Mouse (Mus musculus) cerebellum, adult 11-12 months (tissue): ENCODE data around the gene Alpk1.
A peak's percentile ranks its signal among the peaks of the same experiment; 100 is the strongest.
"Not testable (repeated sequence)": the region's sequence is repeated elsewhere in the genome, so short reads cannot be mapped to it uniquely, and the experiment has no call there.

Experiments
- DNase-seq: peaks from one replicate; pipeline ENCODE4 v3.0.0; 2022

Alpk1 gene

DNA sequence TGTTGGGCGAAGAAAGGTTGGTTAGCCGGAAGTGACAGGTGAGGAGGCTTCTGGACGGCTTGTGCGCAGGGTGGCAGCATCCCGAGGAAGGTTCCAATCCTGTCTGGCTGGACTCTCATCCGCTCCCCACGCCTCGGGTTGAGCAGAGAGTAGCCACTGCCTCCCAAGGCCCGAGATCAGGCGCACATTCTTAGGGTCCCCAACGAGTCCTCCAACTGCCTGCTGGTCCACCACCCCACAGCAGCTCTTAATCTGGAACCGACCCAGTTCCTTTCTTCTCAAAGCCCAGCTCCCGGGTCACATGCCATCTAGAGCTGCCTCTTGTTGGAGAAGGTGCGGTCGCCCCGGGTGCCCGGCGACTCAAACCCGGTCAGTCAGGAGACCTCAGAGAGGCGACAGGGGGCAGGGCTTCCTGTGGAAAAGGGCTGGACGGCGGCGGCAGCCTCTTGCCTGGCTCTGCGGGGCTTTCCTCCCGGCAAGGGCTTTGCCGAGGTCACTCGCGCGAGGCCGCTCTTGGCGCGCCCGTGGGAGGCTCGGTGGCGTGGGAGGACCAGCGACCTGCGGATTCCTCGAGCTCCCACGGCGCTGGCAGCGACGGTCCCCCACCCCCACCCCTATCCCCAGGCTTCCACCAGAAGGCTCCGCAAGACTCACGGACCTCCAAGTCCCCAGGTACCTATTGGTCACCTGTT, 9.3 kb upstream of the Alpk1 start, which contains the start of gene Tifa:
Gene Tifa (plus strand): TSS at position 306 of the 692 bp plus-strand sequence.
- DNase-seq: peak; percentile 51

- DNase-seq: no peak
Observed at GRCm38 (mm10) chr3:127788919-127789318, 8.6 kb upstream of the Alpk1 start.

DNA sequence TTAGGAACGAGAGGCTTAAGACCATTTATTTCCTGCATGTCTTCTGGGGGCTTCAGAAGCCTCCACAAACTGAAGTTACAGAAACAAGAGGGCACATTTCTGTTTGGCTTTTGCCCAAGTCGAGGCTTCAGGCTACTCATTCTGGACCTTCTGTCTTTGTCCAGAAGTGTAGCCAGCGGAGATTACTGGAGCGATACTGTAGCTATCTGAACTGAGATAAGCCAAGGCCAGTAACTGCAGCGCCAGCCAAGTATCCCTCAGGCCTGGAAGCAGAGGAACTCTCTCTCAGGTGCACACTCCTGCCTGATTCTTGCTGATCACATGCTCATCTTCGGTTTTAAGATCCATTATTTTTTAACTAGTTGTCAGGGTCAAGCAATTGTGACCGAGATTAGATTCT, 7.7 kb upstream of the Alpk1 start:
- DNase-seq: no peak

DNA sequence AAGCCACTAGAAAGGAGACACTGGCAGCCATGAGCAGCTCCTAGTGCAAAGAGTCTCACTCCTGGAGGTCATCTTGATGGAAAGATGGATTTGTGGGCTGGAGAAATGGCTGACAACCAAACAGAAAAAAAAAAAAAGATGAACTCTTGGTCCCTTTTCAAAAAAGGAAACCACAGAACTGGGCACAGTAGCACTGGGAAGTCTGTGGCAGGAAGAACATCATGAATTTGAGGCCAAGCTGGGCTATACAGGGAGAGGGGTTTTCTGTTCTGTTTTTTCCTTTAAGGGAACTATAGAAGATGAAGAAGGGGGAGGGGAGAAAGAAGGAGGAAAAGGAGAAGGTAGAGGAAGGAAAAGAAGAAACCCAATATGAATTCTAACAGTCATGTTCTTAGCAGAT, 6.7 kb upstream of the Alpk1 start:
- DNase-seq: no peak

DNA sequence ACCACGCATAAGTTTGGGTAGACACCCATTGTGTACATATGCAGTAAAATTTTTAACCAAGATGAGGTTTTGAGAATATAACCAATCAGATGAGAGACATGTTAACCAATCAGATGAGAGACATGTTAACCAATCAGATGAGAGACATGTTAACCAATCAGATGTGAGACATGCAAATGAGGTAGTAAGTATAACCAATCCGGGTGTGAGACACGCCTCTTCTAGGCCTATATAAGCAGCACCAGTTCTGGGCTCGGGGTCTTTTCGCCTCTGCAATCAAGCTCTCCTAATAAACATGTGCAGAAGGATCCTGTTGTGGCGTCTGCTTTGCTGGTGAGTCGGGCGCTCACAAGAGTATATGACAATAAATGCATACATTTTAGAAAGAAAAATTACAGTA, 3.4 kb upstream of the Alpk1 start:
- DNase-seq: not testable (repeated sequence)

DNA sequence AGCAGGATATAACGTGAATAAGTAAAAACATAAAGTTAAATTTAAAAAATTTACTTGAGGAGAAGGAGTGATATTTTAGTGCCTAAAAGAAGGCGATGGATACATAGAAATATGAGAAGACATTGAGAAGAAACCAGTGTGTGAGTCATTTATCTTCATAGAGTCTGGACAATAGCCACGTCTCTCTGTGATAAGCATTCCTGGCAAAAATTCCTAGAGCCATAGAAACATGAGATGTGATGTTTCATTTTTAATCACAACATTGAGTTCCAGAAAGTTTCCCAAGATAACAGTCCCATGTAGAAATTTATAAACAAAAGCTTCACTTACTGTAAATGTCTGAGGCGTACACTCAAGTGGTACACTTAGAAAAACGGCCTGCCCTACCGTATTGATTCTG, 2.6 kb upstream of the Alpk1 start:
- no peak for DNase-seq

DNA sequence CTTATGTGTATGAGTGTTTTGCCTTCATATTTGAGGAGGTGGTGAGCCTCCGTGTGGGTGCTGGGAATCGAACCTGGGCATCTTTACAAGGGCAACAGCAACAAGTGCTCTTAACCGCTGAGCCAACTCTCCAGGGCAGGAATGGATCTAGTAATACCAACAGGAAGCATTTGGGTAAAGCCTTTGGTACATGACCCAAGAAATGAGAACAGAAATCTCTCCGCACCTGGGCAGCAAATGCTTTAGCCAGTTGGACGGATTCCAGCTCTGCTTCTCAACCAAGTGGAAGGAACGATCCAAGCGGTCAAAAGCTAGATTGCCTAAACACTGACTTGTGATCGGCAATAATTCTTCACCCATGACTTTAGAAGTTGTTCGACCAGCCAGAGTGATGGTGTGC, 594 bp upstream of the Alpk1 start:
- no peak for DNase-seq

DNA sequence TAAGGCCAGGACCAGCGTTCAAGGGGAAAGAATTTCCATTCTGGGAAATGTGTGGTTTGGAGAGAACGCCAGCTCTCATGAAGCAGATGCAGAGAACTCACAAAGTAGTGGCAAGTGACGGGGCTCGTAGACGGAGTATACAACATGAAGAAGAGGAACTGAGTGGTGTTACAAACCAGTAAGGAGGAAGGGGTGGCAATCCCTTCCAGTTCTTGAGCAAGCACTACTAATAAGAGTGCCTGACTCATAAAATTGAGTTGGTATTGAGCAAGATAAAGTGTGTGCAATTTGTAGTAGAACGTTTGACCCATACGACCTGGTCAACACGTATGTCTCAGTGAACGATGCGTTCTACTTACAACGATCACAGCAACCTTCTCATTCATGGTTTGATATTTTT, 11.2 kb downstream of the Alpk1 start:
- no peak for DNase-seq

DNA sequence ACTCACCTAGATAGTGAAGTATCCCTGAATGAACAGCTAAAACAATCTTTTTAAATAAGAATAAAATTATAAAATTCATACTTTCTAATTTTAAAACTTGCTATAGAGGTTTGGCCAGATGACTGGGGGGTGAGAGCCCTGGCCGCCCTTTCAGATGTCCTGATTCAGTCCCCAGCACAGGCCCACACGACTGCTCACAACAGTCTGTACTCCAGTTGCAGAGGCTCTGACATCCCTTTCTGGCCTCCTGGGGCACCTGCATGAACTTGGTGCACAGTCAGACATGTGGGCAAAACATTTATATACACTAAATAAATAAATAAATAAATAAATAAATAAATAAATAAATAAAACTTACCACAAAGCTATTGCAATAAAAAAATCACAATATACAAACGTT, 14.4 kb downstream of the Alpk1 start:
- no peak for DNase-seq

GRCm38 (mm10) chr3:127764541-127764940, 15.8 kb downstream of the Alpk1 start:
- no peak for DNase-seq

DNA sequence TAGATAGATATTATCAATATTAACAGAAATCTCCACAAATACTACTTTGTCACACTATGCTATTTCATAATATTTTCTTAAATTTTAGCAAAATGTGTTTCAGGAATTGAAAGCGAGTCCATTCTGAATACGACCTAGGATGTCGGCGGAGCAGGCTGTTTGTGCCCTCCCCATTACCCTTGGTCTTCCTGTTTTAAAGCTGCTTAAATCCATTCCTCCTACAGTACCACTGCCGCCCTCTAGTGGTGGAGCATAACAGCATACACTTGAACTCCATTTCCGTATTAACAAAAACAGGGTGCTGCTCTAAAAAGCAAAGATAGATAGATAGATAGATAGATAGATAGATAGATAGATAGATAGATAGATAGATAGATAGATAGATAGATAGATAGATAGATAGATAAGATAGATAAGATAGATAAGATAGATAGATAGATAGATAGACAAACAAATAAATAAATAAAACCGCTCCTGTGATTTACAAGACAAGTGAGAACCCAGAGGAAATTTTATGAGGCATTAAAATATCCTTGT, 17.2 kb downstream of the Alpk1 start:
- DNase-seq: peak; percentile 20

- DNase-seq: no peak
Observed at GRCm38 (mm10) chr3:127762403-127762802, 17.9 kb downstream of the Alpk1 start.

DNA sequence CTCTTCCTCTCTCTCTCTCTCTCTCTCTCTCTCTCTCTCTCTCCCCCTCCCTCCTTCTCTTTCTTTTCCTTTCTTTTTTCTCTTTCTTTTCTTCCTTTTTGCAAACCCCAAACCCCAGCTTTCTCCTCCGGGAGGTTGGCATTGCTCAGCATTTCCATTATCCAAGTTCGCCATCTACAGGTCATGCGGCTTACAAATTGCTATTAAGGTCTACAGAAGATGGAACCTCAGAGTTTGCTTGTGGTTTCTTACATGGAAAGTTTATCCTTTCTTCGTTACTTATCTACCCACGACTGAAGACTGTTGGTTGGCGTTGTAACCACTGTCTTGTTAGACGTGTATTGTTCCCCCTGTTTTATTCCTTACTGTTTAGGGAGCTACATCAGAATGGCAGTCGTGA, 21.1 kb downstream of the Alpk1 start:
- DNase-seq: no peak

DNA sequence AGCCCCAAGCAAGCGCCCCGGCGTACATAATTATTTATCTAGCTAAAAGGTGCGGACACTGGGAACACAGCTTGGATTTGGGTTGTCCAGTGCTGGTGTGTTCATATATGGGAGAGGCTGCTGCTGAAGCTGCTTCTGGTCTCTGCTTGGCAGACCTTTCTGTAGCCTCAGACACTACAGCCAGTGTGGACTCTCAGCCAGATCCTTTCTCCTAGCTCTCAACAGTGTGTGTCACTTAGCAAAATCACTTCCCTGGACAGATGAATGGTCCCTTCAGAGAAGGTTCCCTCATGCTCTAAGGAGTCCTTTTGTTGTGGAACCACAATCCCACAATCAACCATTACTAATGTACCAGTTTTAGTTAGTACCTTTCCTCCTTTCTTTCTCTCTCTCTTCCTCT, 21.5 kb downstream of the Alpk1 start:
- no peak for DNase-seq

- no peak for DNase-seq
Observed at GRCm38 (mm10) chr3:127757886-127758301, 22.4 kb downstream of the Alpk1 start.

- no peak for DNase-seq
Observed at GRCm38 (mm10) chr3:127756458-127756857, 23.9 kb downstream of the Alpk1 start.

- DNase-seq: no peak
Observed at GRCm38 (mm10) chr3:127749981-127750562, 30.3 kb downstream of the Alpk1 start.

DNA sequence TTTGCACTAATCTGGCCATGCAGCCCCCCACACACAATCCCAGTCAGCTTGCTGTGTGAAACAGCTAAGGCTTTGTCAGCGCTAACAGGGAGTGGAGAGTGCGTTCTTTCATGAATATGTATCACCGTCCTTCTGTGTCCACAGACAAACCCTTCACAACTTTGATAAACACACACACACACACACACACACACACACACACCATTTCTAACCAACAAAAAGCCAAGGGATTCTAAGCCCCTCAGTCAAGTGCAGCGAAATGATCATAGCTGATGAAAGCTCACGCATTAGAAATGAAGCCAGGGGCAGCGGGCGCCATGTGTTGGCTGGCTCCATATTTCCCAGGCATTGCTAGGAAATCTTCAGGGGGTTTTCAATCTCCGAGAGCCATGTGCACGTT, 31.1 kb downstream of the Alpk1 start:
- no peak for DNase-seq

DNA sequence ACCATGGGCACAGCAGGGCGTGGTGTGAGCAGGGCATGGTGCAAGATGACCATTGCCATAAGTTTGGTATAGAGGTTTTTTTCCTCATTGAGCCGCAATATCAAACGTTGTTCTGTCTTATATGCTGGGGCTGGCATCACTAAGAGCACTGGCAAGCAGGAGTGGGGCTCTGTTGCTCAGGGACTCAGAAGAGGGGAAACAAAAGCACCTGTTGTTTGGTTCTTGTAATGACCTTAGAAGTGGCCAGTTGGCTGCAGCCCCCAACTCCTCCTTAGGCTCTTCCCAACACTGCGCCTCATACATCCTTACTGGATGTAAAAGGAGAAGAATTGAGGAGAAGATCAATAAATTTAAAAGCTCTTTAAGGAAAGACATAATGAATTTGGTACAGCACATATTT, 31.7 kb downstream of the Alpk1 start:
- no peak for DNase-seq

- no peak for DNase-seq
Observed at GRCm38 (mm10) chr3:127745911-127746640, 34.3 kb downstream of the Alpk1 start.

DNA sequence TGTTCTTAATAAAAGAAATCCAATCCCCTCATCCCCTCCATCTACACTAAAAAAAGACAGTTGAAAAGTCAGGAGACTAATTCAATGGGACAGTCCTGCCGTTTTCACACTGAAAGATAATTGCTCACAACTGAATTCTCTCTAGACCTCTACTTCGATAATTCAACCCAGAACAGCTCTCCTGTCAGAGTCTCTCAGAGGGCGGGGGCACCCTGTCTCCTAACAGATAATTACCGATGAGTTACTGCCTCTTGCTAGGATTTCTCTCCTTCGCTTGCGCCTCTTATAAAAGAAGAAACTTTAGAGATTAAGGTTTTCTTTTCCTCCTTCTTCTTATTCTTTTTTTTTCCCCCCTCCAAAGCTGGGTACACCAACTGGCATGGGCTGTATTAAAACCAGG, 34.8 kb downstream of the Alpk1 start:
- DNase-seq: no peak

- DNase-seq: no peak
Observed at GRCm38 (mm10) chr3:127743614-127744365, 36.5 kb downstream of the Alpk1 start.

GRCm38 (mm10) chr3:127741473-127741872, 38.9 kb downstream of the Alpk1 start:
- no peak for DNase-seq
